ENCODE assay signal across 9 mouse cellular contexts in genomic region chr8:90861266-90861944, GRCm38 (mm10). TPM values are rescaled to one million over a fixed set of nuclear protein-coding genes. Genes with fewer than 3 reads are reported as not detected.
DNase-seq lines count a peak whose midpoint lies in the region; ATAC-seq and TF ChIP-seq lines count a peak whose summit lies in the region.
"Had no signal": no experiment of that assay in that cellular context is flagged by ENCODE, and none has a peak within 500 bp of the region (broad histone marks: within the 10 kb centered on the region; RNA-seq: fewer than 3 reads in every experiment).

No protein-coding gene starts in this region.

- no peaks in the 10 kb centered on the region for H3K27me3 ChIP-seq in lung, embryonic 14.5 days (ENCODE audit: insufficient read depth, low read length)
- H3K27me3 ChIP-seq in forebrain, embryonic 12.5 days: no peaks in the 10 kb centered on the region
- H3K27me3 ChIP-seq in splenic B cell, adult 2 months (ENCODE audit: control insufficient read depth, insufficient read depth, low read length, poor library complexity, severe bottlenecking): no peaks in the 10 kb centered on the region

- ATAC-seq in lung, embryonic 14.5 days (ENCODE audit: insufficient read depth): peak; percentile 25; the same call in 1 of the 2 replicates
- peak; percentile 40; the same call in 1 of the 2 replicates for ATAC-seq in forebrain, embryonic 12.5 days (ENCODE audit: low FRiP score)
- ATAC-seq in megakaryocyte-erythroid progenitor cell, adult 5-6 weeks (replicated peaks; ENCODE audit: low FRiP score, low TSS enrichment, poor library complexity, severe bottlenecking): peak; percentile 43
- ATAC-seq in inflammation-experienced regulatory T-cells, adult 6 months: no peak

- 13% methylated on average over 9 of the region's 9 CpGs for WGBS in lung, embryonic 14.5 days
- 4% methylated on average over 9 of the region's 9 CpGs for WGBS in forebrain, embryonic 12.5 days

- peak overlapping the region; percentile 91 for H3K27ac ChIP-seq in lung, embryonic 14.5 days (ENCODE audit: low read depth)
- peak overlapping the region; percentile 90 for H3K27ac ChIP-seq in forebrain, embryonic 12.5 days

- H3K4me2 ChIP-seq in lung, embryonic 14.5 days: peak overlapping the region; percentile 23; the same call in 1 of the 2 replicates
- H3K4me2 ChIP-seq in forebrain, embryonic 12.5 days: peak overlapping the region; percentile 41

- no peak overlapping the region; the same call in 1 of the 2 replicates for H3K9ac ChIP-seq in lung, embryonic 14.5 days
- 0 out of 2 replicates have a peak overlapping the region, but pooled peaks have one; percentile 7 for H3K9ac ChIP-seq in forebrain, embryonic 12.5 days

- TF ChIP-seq CTCF in lung, embryonic 14.5 days (IDR thresholded peaks at IDR 0.05; ENCODE audit: low read depth): no peak

- no peaks in the 10 kb centered on the region for H3K9me3 ChIP-seq in lung, embryonic 14.5 days (ENCODE audit: low read depth, low read length)
- no peaks in the 10 kb centered on the region for H3K9me3 ChIP-seq in forebrain, embryonic 12.5 days

- H3K4me1 ChIP-seq in lung, embryonic 14.5 days (ENCODE audit: insufficient read depth): peaks cover 13% of the 10 kb centered on the region
- peaks cover 29% of the 10 kb centered on the region for H3K4me1 ChIP-seq in forebrain, embryonic 12.5 days

- no peaks in the 10 kb centered on the region for H3K36me3 ChIP-seq in lung, embryonic 14.5 days (ENCODE audit: insufficient read depth)
- H3K36me3 ChIP-seq in forebrain, embryonic 12.5 days (replicated peaks): no peaks in the 10 kb centered on the region
- no peaks in the 10 kb centered on the region for H3K36me3 ChIP-seq in splenic B cell, adult 2 months (ENCODE audit: control insufficient read depth, insufficient read depth, low read length, poor library complexity, severe bottlenecking)

- no peak overlapping the region for H3K4me3 ChIP-seq in lung, embryonic 14.5 days (ENCODE audit: low read depth, low read length)
- no peak overlapping the region for H3K4me3 ChIP-seq in forebrain, embryonic 12.5 days (replicated peaks)

- DNase-seq in lung, embryonic 14.5 days: no peak
- no peak for DNase-seq in lung, postnatal 14 days
- peak; percentile 56 for DNase-seq in cerebellum, adult 8-10 months
- DNase-seq in hindlimb bud, embryonic 11.5 days (ENCODE audit: extremely low spot score, low read depth, low spot score): peak; percentile 35
- peak; percentile 40 for DNase-seq in splenic B cell, adult 2 months (ENCODE audit: low read depth, low spot score)

RNA-seq across cellular contexts. Expression of gene Chd9, which starts 33.3 kb away (rescaled TPM):
- 72.5 and 75.0 TPM in 2 replicates for polyA plus RNA-seq in lung, embryonic 14.5 days (2014; fragmentation: Nextera tagmentation; extraction: Ambion mirVana)
- 72.0 and 73.3 TPM in 2 replicates for polyA plus RNA-seq in forebrain, embryonic 12.5 days (2016; fragmentation: Nextera tagmentation; extraction: Ambion mirVana)
- total RNA-seq in megakaryocyte-erythroid progenitor cell, adult 5-6 weeks (2014; fragmentation: Nextera tagmentation): 43.1 and 47.2 TPM in 2 replicates
- total RNA-seq in megakaryocyte-erythroid progenitor cell, adult 5-6 weeks (2017): 57.7 and 59.8 TPM in 2 replicates
- 100 to 1,000 TPM in 2 of 3 experiments, 10 to 100 TPM in 1; 77.2 to 213 (median 144) TPM for polyA plus RNA-seq in inflammation-experienced regulatory T-cells, adult 6 months (2017; shearing (Covaris generic))

RNA-seq across cellular contexts. Expression of gene Gm19935, which starts 44.2 kb away (rescaled TPM):
- not detected in 2 replicates for polyA plus RNA-seq in lung, embryonic 14.5 days (2014; fragmentation: Nextera tagmentation; extraction: Ambion mirVana)
- not detected in 2 replicates for polyA plus RNA-seq in forebrain, embryonic 12.5 days (2016; fragmentation: Nextera tagmentation; extraction: Ambion mirVana)
- total RNA-seq in megakaryocyte-erythroid progenitor cell, adult 5-6 weeks (2014; fragmentation: Nextera tagmentation): not detected in 2 replicates
- not detected in 2 replicates for total RNA-seq in megakaryocyte-erythroid progenitor cell, adult 5-6 weeks (2017)
- polyA plus RNA-seq in inflammation-experienced regulatory T-cells, adult 6 months (2017; shearing (Covaris generic)): not detected
- polyA plus RNA-seq: liver, embryonic 16.5 days had no signal

Comparison
In these comparisons a context has a peak if more than half of its experiments do, and no peak if none do; other contexts are left out.
1. DNase-seq: peak in cerebellum, adult 8-10 months (single experiment), hindlimb bud, embryonic 11.5 days (single experiment) and splenic B cell, adult 2 months (single experiment); none in lung, embryonic 14.5 days (single experiment) and lung, postnatal 14 days (single experiment).